Comparison of ENCODE assay signal across 8 mouse cellular contexts in the genomic region with DNA sequence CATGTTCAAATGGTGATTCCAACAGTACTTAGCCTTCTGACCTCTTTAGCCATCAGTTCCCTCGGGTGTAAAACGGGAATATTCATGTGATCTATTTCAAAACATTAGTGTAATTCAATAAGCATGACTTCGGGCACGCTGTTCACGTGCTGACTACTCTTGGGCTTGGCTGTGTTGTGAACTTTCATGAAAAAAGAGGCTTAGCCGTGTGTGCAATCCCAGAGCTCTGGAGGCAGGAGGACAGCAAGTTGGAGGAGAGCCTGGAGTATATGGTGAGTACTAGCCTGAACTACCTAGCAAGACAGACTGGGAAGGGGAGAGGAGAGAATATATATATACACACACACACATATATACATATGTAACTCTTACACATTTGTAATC. TPM values are rescaled to one million over a fixed set of nuclear protein-coding genes. Genes with fewer than 3 reads are reported as not detected.
DNase-seq lines count a peak whose midpoint lies in the region; ATAC-seq and TF ChIP-seq lines count a peak whose summit lies in the region.

No protein-coding gene starts in this region.

- peaks cover 14% of the 10 kb centered on the region for H3K4me1 ChIP-seq in kidney, embryonic 16.5 days (ENCODE audit: insufficient read depth, low read length)
- H3K4me1 ChIP-seq in intestine, embryonic 15.5 days (replicated peaks) = peaks cover 8% of the 10 kb centered on the region
- H3K4me1 ChIP-seq in kidney, adult 2 months (ENCODE audit: control insufficient read depth, insufficient read depth, low read length) = peaks cover 6% of the 10 kb centered on the region; the same call in 1 of the 2 replicates

- no peak for DNase-seq in kidney, postnatal 4 days
- no peak for DNase-seq in adrenal gland, postnatal 14 days
- DNase-seq in testis, postnatal 14 days (ENCODE audit: low spot score) = no peak
- no peak for DNase-seq in kidney, adult 2 months

- H3K4me3 ChIP-seq in kidney, embryonic 16.5 days (ENCODE audit: low read length) = peak overlapping the region; percentile 100
- peak overlapping the region; percentile 18; the same call in 1 of the 2 replicates for H3K4me3 ChIP-seq in intestine, embryonic 15.5 days (replicated peaks)
- peak overlapping the region; percentile 99 for H3K4me3 ChIP-seq in myocyte
- no peak overlapping the region for H3K4me3 ChIP-seq in kidney, adult 2 months (ENCODE audit: insufficient read depth, low read depth, low read length)

- H3ac ChIP-seq in myocyte (ENCODE audit: control insufficient read depth, insufficient read length) = no peak overlapping the region

- ATAC-seq in kidney, embryonic 16.5 days (ENCODE audit: low FRiP score, low TSS enrichment) = peak; percentile 39
- ATAC-seq in common myeloid progenitor, adult 5-6 weeks (replicated peaks; ENCODE audit: low read depth, poor library complexity, severe bottlenecking) = peak; percentile 36
- peak; percentile 13 for ATAC-seq in intestine, embryonic 15.5 days

- 15% methylated on average over 6 of the region's 6 CpGs for WGBS in kidney, embryonic 16.5 days
- WGBS in intestine, embryonic 15.5 days = 27% methylated on average over 6 of the region's 6 CpGs
- WGBS in kidney, adult 2 months = 13% methylated on average over 6 of the region's 6 CpGs

- TF ChIP-seq CTCF in kidney, adult 2 months (conservative IDR thresholded peaks at IDR 0.05; ENCODE audit: insufficient read depth, insufficient read length, low read depth, low read length) = no peak

- H3K9ac ChIP-seq in kidney, embryonic 16.5 days (replicated peaks; ENCODE audit: low read length) = peak overlapping the region; percentile 59; the same call in 1 of the 2 replicates
- no peak overlapping the region for H3K9ac ChIP-seq in intestine, embryonic 15.5 days

- H3K27ac ChIP-seq in kidney, embryonic 16.5 days (ENCODE audit: low read length) = no peak overlapping the region
- H3K27ac ChIP-seq in intestine, embryonic 15.5 days = 0 out of 2 replicates have a peak overlapping the region, but pooled peaks have one; percentile 13
- H3K27ac ChIP-seq in kidney, adult 2 months (ENCODE audit: insufficient read depth, low read depth, low read length) = no peak overlapping the region

- H3K4me2 ChIP-seq in kidney, embryonic 16.5 days (replicated peaks; ENCODE audit: low read depth, low read length) = peak overlapping the region; percentile 50
- peak overlapping the region; percentile 43 for H3K4me2 ChIP-seq in intestine, embryonic 15.5 days (replicated peaks)
- peak overlapping the region; percentile 95 for H3K4me2 ChIP-seq in myocyte (ENCODE audit: low read depth)

- H3K9me3 ChIP-seq in kidney, embryonic 16.5 days (ENCODE audit: low read length) = no peaks in the 10 kb centered on the region
- no peaks in the 10 kb centered on the region for H3K9me3 ChIP-seq in intestine, embryonic 15.5 days

- no peaks in the 10 kb centered on the region for H3K27me3 ChIP-seq in kidney, embryonic 16.5 days (ENCODE audit: insufficient read depth, low read length)
- no peaks in the 10 kb centered on the region for H3K27me3 ChIP-seq in intestine, embryonic 15.5 days (replicated peaks)
- H3K27me3 ChIP-seq in myocyte (ENCODE audit: control insufficient read depth, insufficient read depth, insufficient read length) = no peaks in the 10 kb centered on the region
- H3K27me3 ChIP-seq in kidney, adult 2 months (replicated peaks; ENCODE audit: control insufficient read depth, insufficient read depth, low read length) = no peaks in the 10 kb centered on the region

- H3K36me3 ChIP-seq in kidney, embryonic 16.5 days (ENCODE audit: insufficient read depth, low read length) = peaks cover 31% of the 10 kb centered on the region
- peaks cover 10% of the 10 kb centered on the region for H3K36me3 ChIP-seq in intestine, embryonic 15.5 days
- H3K36me3 ChIP-seq in myocyte (ENCODE audit: control insufficient read depth, insufficient read depth) = peaks cover 20% of the 10 kb centered on the region
- peaks cover 8% of the 10 kb centered on the region; the same call in 1 of the 2 replicates for H3K36me3 ChIP-seq in kidney, adult 2 months (ENCODE audit: control insufficient read depth, insufficient read depth, low read length)

- no peak for TF ChIP-seq POLR2A in myocyte (IDR thresholded peaks at IDR 0.05; ENCODE audit: insufficient read length, low read depth)
- TF ChIP-seq POLR2A in kidney, adult 2 months (IDR thresholded peaks at IDR 0.05; ENCODE audit: low read depth, low read length) = no peak

- H3K79me2 ChIP-seq in myocyte (ENCODE audit: control insufficient read depth, insufficient read depth) = peaks cover 32% of the 10 kb centered on the region

TF ChIP-seq in myocyte, 11 proteins besides CTCF, POLR2A, EP300 and RAD21:
- no peak for TF ChIP-seq TCF3 (IDR thresholded peaks at IDR 0.05; ENCODE audit: insufficient read length, low read depth)
- no peak for TF ChIP-seq MAX (IDR thresholded peaks at IDR 0.05; ENCODE audit: low read depth)
- TF ChIP-seq SRF (IDR thresholded peaks at IDR 0.05; ENCODE audit: control insufficient read depth, insufficient read length, low read depth) = no peak
- no peak for TF ChIP-seq MYOG (IDR thresholded peaks at IDR 0.05; ENCODE audit: control insufficient read depth in 1 of 3, insufficient read depth in 1 of 3, insufficient read length in 2 of 3, low read depth in 2 of 3)
- TF ChIP-seq REST (IDR thresholded peaks at IDR 0.05; ENCODE audit: insufficient read depth, insufficient read length) = no peak
- no peak for TF ChIP-seq TCF12 (IDR thresholded peaks at IDR 0.05; ENCODE audit: insufficient read depth, poor library complexity, severe bottlenecking)
- TF ChIP-seq MYOD1 (IDR thresholded peaks at IDR 0.05; ENCODE audit: control insufficient read depth in 1 of 3, insufficient read length in 2 of 3, low read depth in 2 of 3) = no peak
- no peak for TF ChIP-seq POLR2AphosphoS2 (IDR thresholded peaks at IDR 0.05; ENCODE audit: insufficient read length, low read depth)
- no peak for TF ChIP-seq USF1 (IDR thresholded peaks at IDR 0.05; ENCODE audit: low read depth)
- TF ChIP-seq CEBPB (IDR thresholded peaks at IDR 0.05; ENCODE audit: insufficient read depth, poor library complexity, severe bottlenecking) = no peak
- TF ChIP-seq E2F4 (IDR thresholded peaks at IDR 0.05; ENCODE audit: insufficient read depth) = no peak
TF ChIP-seq in myocyte: peak in this region for 0.

RNA-seq across cellular contexts. Expression of gene Rps3a1, which starts 0.4 kb away (rescaled TPM):
- polyA plus RNA-seq in kidney, embryonic 16.5 days (2015; fragmentation: Nextera tagmentation; extraction: Ambion mirVana) = 1,116 and 1,127 TPM in 2 replicates
- 7,220 and 7,747 TPM in 2 replicates for total RNA-seq in common myeloid progenitor, adult 5-6 weeks (2017)
- 1,281 and 1,419 TPM in 2 replicates for polyA plus RNA-seq in intestine, embryonic 15.5 days (2015; fragmentation: Nextera tagmentation; extraction: Ambion mirVana)
- 428 TPM for polyA plus RNA-seq in myocyte (2012; fragmentation: generic; extraction: Trizol)
- 771 and 936 TPM in 2 replicates for total RNA-seq in adrenal gland, postnatal 14 days (2021)
- 200 and 307 TPM in 2 replicates for polyA plus RNA-seq in kidney, adult 2 months (2012; rRNA removed)

Comparison
In these comparisons a context has a peak if more than half of its experiments do, and no peak if none do; other contexts are left out.
1. H3K4me2 ChIP-seq: peak in every context shown above with its lines; median percentile 95 in myocyte; 50 in kidney, embryonic 16.5 days; 43 in intestine, embryonic 15.5 days.